ENCODE assay signal across 7 mouse cellular contexts in genomic region chr12:17544209-17545106, GRCm38 (mm10). TPM values are rescaled to one million over a fixed set of nuclear protein-coding genes. Genes with fewer than 3 reads are reported as not detected.
DNase-seq lines count a peak whose midpoint lies in the region; ATAC-seq lines count a peak whose summit lies in the region.

Odc1 (plus strand) TSS chr12:17544794.

- ATAC-seq in granulocyte monocyte progenitor cell, adult 5-6 weeks (replicated peaks; ENCODE audit: poor library complexity, severe bottlenecking) = peak; percentile 76
- ATAC-seq in limb, embryonic 11.5 days (ENCODE audit: insufficient number of reproducible peaks, low FRiP score, low TSS enrichment, low read depth) = peak; percentile 98
- peak; percentile 97 for ATAC-seq in midbrain, embryonic 14.5 days (ENCODE audit: low FRiP score, low TSS enrichment)

- peak within 1 kb of the TSS; percentile 93 for H3K9ac ChIP-seq in limb, embryonic 11.5 days (ENCODE audit: low read length)
- peak within 1 kb of the TSS; percentile 95 for H3K9ac ChIP-seq in midbrain, embryonic 14.5 days (replicated peaks; ENCODE audit: low read length)

- peak; percentile 99 for DNase-seq in adrenal gland, postnatal 10 days
- peak; percentile 99 for DNase-seq in embryonic facial prominence, embryonic 10.5 days (ENCODE audit: low spot score)
- DNase-seq in kidney, adult 18-20 months = peak; percentile 98
- peak; percentile 99 for DNase-seq in limb, embryonic 11.5 days (ENCODE audit: low spot score)
- peak; percentile 99 for DNase-seq in midbrain, embryonic 14.5 days
- DNase-seq in spleen, adult 18-20 months = peak; percentile 97 to 98

- under 1% methylated on average over 98 of the region's 98 CpGs for WGBS in embryonic facial prominence, embryonic 10.5 days
- WGBS in limb, embryonic 11.5 days = under 1% methylated on average over 84 of the region's 98 CpGs
- WGBS in midbrain, embryonic 14.5 days = under 1% methylated on average over 97 of the region's 98 CpGs

- H3K4me1 ChIP-seq in embryonic facial prominence, embryonic 10.5 days = peaks cover 23% of the 10 kb centered on the region
- peaks cover 2% of the 10 kb centered on the region; the same call in 1 of the 2 replicates for H3K4me1 ChIP-seq in limb, embryonic 11.5 days (ENCODE audit: control insufficient read depth, insufficient read depth, low read length)
- peaks cover 15% of the 10 kb centered on the region for H3K4me1 ChIP-seq in midbrain, embryonic 14.5 days (ENCODE audit: control insufficient read depth, insufficient read depth, low read length)

- H3K27me3 ChIP-seq in embryonic facial prominence, embryonic 10.5 days (replicated peaks; ENCODE audit: low read depth, poor library complexity, severe bottlenecking) = no peaks in the 10 kb centered on the region
- no peaks in the 10 kb centered on the region for H3K27me3 ChIP-seq in limb, embryonic 11.5 days (ENCODE audit: control insufficient read depth, insufficient read depth, low read length)
- no peaks in the 10 kb centered on the region for H3K27me3 ChIP-seq in midbrain, embryonic 14.5 days (ENCODE audit: control insufficient read depth, insufficient read depth, low read length)

- peak within 1 kb of the TSS; percentile 64 for H3K4me2 ChIP-seq in limb, embryonic 11.5 days (ENCODE audit: low read depth, severe bottlenecking)
- H3K4me2 ChIP-seq in midbrain, embryonic 14.5 days (ENCODE audit: low read length) = peak within 1 kb of the TSS; percentile 72

- peaks cover 30% of the 10 kb centered on the region for H3K36me3 ChIP-seq in embryonic facial prominence, embryonic 10.5 days (replicated peaks)
- peaks cover 7% of the 10 kb centered on the region; the same call in 1 of the 2 replicates for H3K36me3 ChIP-seq in limb, embryonic 11.5 days (ENCODE audit: control insufficient read depth, insufficient read depth, low read length)
- peaks cover 24% of the 10 kb centered on the region for H3K36me3 ChIP-seq in midbrain, embryonic 14.5 days (ENCODE audit: control insufficient read depth, insufficient read depth, low read length)

- peak within 1 kb of the TSS; percentile 93 for H3K4me3 ChIP-seq in embryonic facial prominence, embryonic 10.5 days
- H3K4me3 ChIP-seq in limb, embryonic 11.5 days (ENCODE audit: low read depth, low read length) = peak within 1 kb of the TSS; percentile 95
- H3K4me3 ChIP-seq in midbrain, embryonic 14.5 days (replicated peaks; ENCODE audit: low read depth, low read length) = peak within 1 kb of the TSS; percentile 95

- peak within 1 kb of the TSS; percentile 98 for H3K27ac ChIP-seq in embryonic facial prominence, embryonic 10.5 days (replicated peaks)
- H3K27ac ChIP-seq in limb, embryonic 11.5 days (replicated peaks; ENCODE audit: low read depth, low read length) = peak within 1 kb of the TSS; percentile 79
- H3K27ac ChIP-seq in midbrain, embryonic 14.5 days (replicated peaks; ENCODE audit: low read depth, low read length) = peak within 1 kb of the TSS; percentile 89

- no peaks in the 10 kb centered on the region for H3K9me3 ChIP-seq in embryonic facial prominence, embryonic 10.5 days
- H3K9me3 ChIP-seq in limb, embryonic 11.5 days (ENCODE audit: control insufficient read depth, low read length) = no peaks in the 10 kb centered on the region
- H3K9me3 ChIP-seq in midbrain, embryonic 14.5 days (ENCODE audit: control insufficient read depth, low read length) = no peaks in the 10 kb centered on the region

RNA-seq across cellular contexts. Expression of gene Odc1, which starts in this region (rescaled TPM):
- 100 to 1,000 TPM; 149 to 195 TPM for total RNA-seq in adrenal gland, postnatal 10 days (2021)
- polyA plus RNA-seq in embryonic facial prominence, embryonic 10.5 days (2016; fragmentation: Nextera tagmentation; extraction: Ambion mirVana) = 264 and 283 TPM in 2 replicates
- 145 and 151 TPM in 2 replicates for total RNA-seq in granulocyte monocyte progenitor cell, adult 5-6 weeks (2014; fragmentation: Nextera tagmentation)
- 379 and 430 TPM in 2 replicates for total RNA-seq in granulocyte monocyte progenitor cell, adult 5-6 weeks (2017)
- polyA plus RNA-seq in limb, embryonic 11.5 days (2014; fragmentation: Nextera tagmentation; extraction: Ambion mirVana) = 293 and 304 TPM in 2 replicates
- 149 and 192 TPM in 2 replicates for polyA plus RNA-seq in midbrain, embryonic 14.5 days (2014; fragmentation: Nextera tagmentation; extraction: Ambion mirVana)

Comparison
In these comparisons a context has a peak if more than half of its experiments do, and no peak if none do; other contexts are left out.
1. Peak in every context shown above with its lines: DNase-seq, ATAC-seq, H3K4me3 ChIP-seq and H3K27ac ChIP-seq.